Mouse (Mus musculus): ENCODE measurements at regions not wholly inside any gene's neighbourhood (a gene's known extent, or its start where the extent isn't known, plus 50 kb on each side); places are given as distances from the start of the nearest gene placed in this dataset.

DNA sequence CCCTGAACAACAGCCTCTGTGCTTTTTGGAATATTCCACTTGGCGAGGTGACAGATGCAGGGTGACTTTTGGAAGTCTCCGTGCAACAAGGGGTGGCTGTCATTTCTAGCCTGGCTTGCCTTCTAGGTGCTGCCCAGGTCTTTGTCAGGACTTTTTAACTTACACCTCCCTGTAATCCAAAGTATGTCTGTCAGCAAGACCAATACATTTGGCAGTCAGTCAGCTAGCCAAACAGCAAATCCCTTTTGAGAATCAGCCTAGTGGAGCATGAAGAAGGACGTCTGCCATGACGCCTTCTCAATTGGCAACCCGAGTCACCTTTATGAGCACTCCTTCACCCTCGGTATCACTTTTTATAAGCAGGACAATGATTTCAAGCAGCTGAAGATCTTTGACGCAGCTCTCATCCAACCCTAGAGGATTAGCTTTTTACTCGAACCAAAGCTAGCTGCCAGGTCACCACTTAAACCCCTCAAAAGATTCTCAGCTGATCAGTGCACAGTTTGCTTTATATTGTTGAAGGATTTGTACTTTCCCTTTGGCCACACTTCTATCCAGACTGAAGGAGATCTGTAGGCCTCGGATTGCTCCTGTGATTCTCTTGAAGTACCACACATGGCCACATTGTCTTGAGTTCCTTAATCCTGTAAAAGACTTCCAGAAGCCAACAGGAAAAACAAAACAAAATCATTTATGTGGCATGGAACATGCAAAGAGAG is 883.1 kb downstream of the Fam19a2 start:
- Histone ChIP-seq H3K9me3 (ENCODE audit: control insufficient read depth, low read length) (no peaks in the 10 kb centered on the region), H3K27me3 (ENCODE audit: control insufficient read depth, insufficient read depth, low read depth, low read length) (no peaks in the 10 kb centered on the region), H3K4me2 (ENCODE audit: low read depth, low read length) (no peak overlapping the region), H3K4me3 (ENCODE audit: low read length) (no peak overlapping the region), H3K27ac (ENCODE audit: low read length) (no peak overlapping the region), H3K36me3 (ENCODE audit: control insufficient read depth, insufficient read depth, low read length) (no peaks in the 10 kb centered on the region), H3K4me1 (replicated peaks; ENCODE audit: control insufficient read depth, insufficient read depth, low read length) (peaks cover 5% of the 10 kb centered on the region; the same call in 1 of the 2 replicates), H3K9ac (ENCODE audit: low read length) (no peak overlapping the region)
- 43% methylated on average over 9 of the region's 9 CpGs for WGBS
- ATAC-seq (ENCODE audit: low read depth): no peak

DNA sequence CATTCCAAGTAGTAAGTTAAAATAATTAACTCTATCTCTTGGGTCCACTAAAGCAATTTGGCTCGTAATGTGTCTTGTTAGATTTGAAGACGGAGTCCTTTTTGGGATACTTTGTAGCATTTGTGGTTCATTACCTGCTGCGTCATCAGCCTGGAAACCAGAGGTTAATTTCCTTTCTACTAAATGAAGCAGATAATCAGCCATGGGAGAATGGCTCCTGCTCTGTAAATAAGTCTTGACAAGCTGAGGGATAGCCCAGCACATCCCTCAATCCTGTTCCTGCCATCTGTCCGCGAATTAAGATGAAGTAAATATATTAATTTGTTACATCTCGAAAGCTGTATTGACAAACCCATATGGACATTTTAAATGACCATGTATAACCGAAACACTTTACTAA is 899.6 kb downstream of the Fam19a2 start:
- no peak overlapping the region for H3K9ac ChIP-seq (ENCODE audit: low read length)
- ATAC-seq (ENCODE audit: low read depth): no peak
- H3K9me3 ChIP-seq (ENCODE audit: control insufficient read depth, low read length): no peaks in the 10 kb centered on the region
- 91% methylated on average over 7 of the region's 7 CpGs for WGBS
- no peaks in the 10 kb centered on the region for H3K27me3 ChIP-seq (ENCODE audit: control insufficient read depth, insufficient read depth, low read depth, low read length)
- H3K4me2 ChIP-seq (ENCODE audit: low read depth, low read length): no peak overlapping the region
- H3K4me1 ChIP-seq (replicated peaks; ENCODE audit: control insufficient read depth, insufficient read depth, low read length): no peaks in the 10 kb centered on the region
- no peak overlapping the region for H3K27ac ChIP-seq (ENCODE audit: low read length)
- H3K4me3 ChIP-seq (ENCODE audit: low read length): no peak overlapping the region
- no peaks in the 10 kb centered on the region for H3K36me3 ChIP-seq (ENCODE audit: control insufficient read depth, insufficient read depth, low read length)

DNA sequence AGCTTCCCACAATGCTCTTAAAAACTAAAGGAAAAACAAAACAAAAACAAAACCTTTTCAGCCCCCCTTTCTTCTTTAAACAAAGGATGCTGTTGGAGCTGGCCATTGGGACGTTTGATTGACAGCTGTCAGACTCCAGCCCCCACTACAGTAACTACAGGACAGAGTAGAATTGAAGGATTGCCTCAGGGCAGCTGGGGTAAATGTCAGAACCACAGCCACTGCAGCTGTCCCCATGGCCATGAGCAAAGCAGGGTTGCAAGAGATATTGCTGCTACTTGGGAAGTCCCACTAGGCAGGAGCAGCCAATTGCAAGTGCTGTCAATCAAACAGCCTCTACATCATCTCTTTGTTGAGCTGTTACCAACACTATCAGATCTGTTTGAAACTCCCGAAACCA is 911.8 kb downstream of the Fam19a2 start:
- Histone ChIP-seq H3K27ac (ENCODE audit: low read length) (no peak overlapping the region), H3K9me3 (ENCODE audit: control insufficient read depth, low read length) (no peaks in the 10 kb centered on the region), H3K9ac (ENCODE audit: low read length) (no peak overlapping the region), H3K4me2 (ENCODE audit: low read depth, low read length) (no peak overlapping the region), H3K36me3 (ENCODE audit: control insufficient read depth, insufficient read depth, low read length) (no peaks in the 10 kb centered on the region), H3K4me3 (ENCODE audit: low read length) (no peak overlapping the region), H3K4me1 (replicated peaks; ENCODE audit: control insufficient read depth, insufficient read depth, low read length) (no peaks in the 10 kb centered on the region), H3K27me3 (ENCODE audit: control insufficient read depth, insufficient read depth, low read depth, low read length) (no peaks in the 10 kb centered on the region)
- ATAC-seq (ENCODE audit: low read depth): no peak
- 78% methylated on average over 2 of the region's 2 CpGs for WGBS

DNA sequence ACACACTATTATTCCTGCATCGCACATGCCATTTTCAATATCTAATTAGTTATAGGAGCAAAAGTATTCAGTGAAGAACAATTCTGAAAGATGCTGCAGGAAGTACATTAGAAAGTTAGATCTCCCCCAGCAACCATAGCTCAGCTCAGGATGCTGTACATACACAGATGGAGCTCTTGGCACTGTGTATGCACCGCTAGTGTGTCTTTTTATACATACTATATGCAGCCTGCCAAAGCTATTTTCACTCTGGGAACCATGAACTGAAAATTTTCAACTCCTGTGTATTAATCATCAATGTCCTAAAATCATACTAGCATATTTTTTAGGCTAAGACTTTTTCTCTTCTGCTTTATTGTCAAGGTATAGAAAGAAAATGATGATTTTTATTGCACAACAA is 944.5 kb downstream of the Fam19a2 start:
- Histone ChIP-seq H3K27me3 (ENCODE audit: control insufficient read depth, insufficient read depth, low read depth, low read length) (no peaks in the 10 kb centered on the region), H3K9me3 (ENCODE audit: control insufficient read depth, low read length) (no peaks in the 10 kb centered on the region), H3K4me3 (ENCODE audit: low read length) (no peak overlapping the region), H3K4me2 (ENCODE audit: low read depth, low read length) (no peak overlapping the region), H3K27ac (ENCODE audit: low read length) (no peak overlapping the region), H3K4me1 (replicated peaks; ENCODE audit: control insufficient read depth, insufficient read depth, low read length) (no peaks in the 10 kb centered on the region), H3K9ac (ENCODE audit: low read length) (no peak overlapping the region), H3K36me3 (ENCODE audit: control insufficient read depth, insufficient read depth, low read length) (no peaks in the 10 kb centered on the region)
- 87% methylated on average over 2 of the region's 2 CpGs for WGBS
- ATAC-seq (ENCODE audit: low read depth): no peak

DNA sequence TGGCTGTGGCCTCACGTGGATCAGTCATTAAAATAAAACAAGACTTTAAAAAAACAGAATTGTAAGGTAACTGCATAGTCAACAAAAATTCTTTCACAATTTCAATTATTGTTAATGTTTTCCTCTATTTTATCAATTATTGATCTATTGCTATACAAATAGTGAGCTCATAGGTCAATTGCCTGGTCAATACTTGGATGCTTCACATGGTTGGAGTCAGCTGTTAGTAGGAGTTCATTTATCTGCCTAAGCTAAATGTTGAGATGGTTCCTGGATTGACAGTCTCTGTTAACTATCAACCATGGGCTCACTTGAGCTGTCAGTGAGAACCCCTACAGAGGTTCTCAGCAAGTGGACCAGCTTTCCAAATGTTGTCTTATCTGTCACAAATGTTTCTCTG is 955.7 kb downstream of the Fam19a2 start:
- Histone ChIP-seq H3K9ac (ENCODE audit: low read length) (no peak overlapping the region), H3K4me1 (replicated peaks; ENCODE audit: control insufficient read depth, insufficient read depth, low read length) (no peaks in the 10 kb centered on the region), H3K27ac (ENCODE audit: low read length) (no peak overlapping the region), H3K4me2 (ENCODE audit: low read depth, low read length) (no peak overlapping the region), H3K4me3 (ENCODE audit: low read length) (no peak overlapping the region), H3K36me3 (ENCODE audit: control insufficient read depth, insufficient read depth, low read length) (no peaks in the 10 kb centered on the region), H3K9me3 (ENCODE audit: control insufficient read depth, low read length) (no peaks in the 10 kb centered on the region), H3K27me3 (ENCODE audit: control insufficient read depth, insufficient read depth, low read depth, low read length) (no peaks in the 10 kb centered on the region)
- no peak for ATAC-seq (ENCODE audit: low read depth)
- 69% methylated on average over 1 of the region's 1 CpGs for WGBS

DNA sequence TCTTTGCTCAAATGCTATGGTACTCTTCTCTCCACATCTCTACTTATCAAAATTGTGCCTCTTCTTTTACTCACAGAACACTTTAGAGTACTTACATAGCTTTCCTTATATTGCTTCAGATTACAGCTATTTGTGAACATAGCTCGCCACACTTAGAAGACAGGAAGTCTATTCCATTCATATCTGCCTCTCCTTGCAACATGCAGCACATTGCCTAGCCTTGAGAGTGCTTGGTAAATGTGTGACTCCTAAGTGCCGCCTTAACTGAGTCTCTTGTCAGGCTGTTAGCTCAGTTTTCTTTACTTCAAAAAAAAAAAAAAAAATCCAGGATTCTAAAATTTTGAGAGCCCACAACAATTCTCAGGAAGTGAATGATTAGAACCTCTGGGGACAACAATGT is 958.3 kb downstream of the Fam19a2 start:
- no peaks in the 10 kb centered on the region for H3K27me3 ChIP-seq (ENCODE audit: control insufficient read depth, insufficient read depth, low read depth, low read length)
- WGBS: 33% methylated on average over 2 of the region's 2 CpGs
- no peaks in the 10 kb centered on the region for H3K9me3 ChIP-seq (ENCODE audit: control insufficient read depth, low read length)
- no peak overlapping the region for H3K4me2 ChIP-seq (ENCODE audit: low read depth, low read length)
- ATAC-seq (ENCODE audit: low read depth): peak; percentile 76
- H3K27ac ChIP-seq (ENCODE audit: low read length): peak overlapping the region; percentile 4; the same call in 1 of the 2 replicates
- H3K36me3 ChIP-seq (ENCODE audit: control insufficient read depth, insufficient read depth, low read length): no peaks in the 10 kb centered on the region
- H3K9ac ChIP-seq (ENCODE audit: low read length): no peak overlapping the region
- H3K4me1 ChIP-seq (replicated peaks; ENCODE audit: control insufficient read depth, insufficient read depth, low read length): no peaks in the 10 kb centered on the region
- no peak overlapping the region for H3K4me3 ChIP-seq (ENCODE audit: low read length)

GRCm38 (mm10) chr10:124227061-124227460 is 963.3 kb downstream of the Fam19a2 start:
- Histone ChIP-seq H3K9me3 (ENCODE audit: control insufficient read depth, low read length) (no peaks in the 10 kb centered on the region), H3K4me2 (ENCODE audit: low read depth, low read length) (no peak overlapping the region), H3K4me3 (ENCODE audit: low read length) (no peak overlapping the region), H3K27me3 (ENCODE audit: control insufficient read depth, insufficient read depth, low read depth, low read length) (no peaks in the 10 kb centered on the region), H3K36me3 (ENCODE audit: control insufficient read depth, insufficient read depth, low read length) (no peaks in the 10 kb centered on the region), H3K9ac (ENCODE audit: low read length) (no peak overlapping the region), H3K4me1 (replicated peaks; ENCODE audit: control insufficient read depth, insufficient read depth, low read length) (no peaks in the 10 kb centered on the region), H3K27ac (ENCODE audit: low read length) (no peak overlapping the region)
- WGBS: 93% methylated on average over 1 of the region's 1 CpGs
- no peak for ATAC-seq (ENCODE audit: low read depth)

DNA sequence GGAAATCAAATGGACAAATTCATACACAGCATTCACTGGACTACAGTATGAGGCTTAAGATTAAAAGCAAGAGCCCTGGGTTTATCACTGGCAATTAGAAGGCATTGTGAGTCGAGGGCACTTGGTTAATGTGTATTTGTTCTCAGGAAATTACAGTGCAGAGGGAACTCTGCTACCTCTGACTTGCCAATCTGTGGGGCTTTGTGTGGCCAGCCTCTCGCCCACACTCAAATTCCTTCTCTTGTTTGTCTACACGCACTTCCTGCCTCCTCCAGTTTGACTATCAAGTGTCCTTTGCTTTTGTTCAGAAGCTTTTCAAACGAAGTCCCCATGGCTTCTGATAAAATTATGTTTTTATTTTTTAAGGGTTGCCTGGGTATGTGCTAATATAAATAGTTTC is 985.6 kb downstream of the Fam19a2 start:
- 16% methylated on average over 4 of the region's 4 CpGs for WGBS
- Histone ChIP-seq H3K4me2 (ENCODE audit: low read depth, low read length) (no peak overlapping the region), H3K4me3 (ENCODE audit: low read length) (no peak overlapping the region), H3K4me1 (replicated peaks; ENCODE audit: control insufficient read depth, insufficient read depth, low read length) (0 out of 2 replicates have a peak, but pooled peaks cover 2% of the 10 kb centered on the region), H3K27me3 (ENCODE audit: control insufficient read depth, insufficient read depth, low read depth, low read length) (no peaks in the 10 kb centered on the region), H3K27ac (ENCODE audit: low read length) (no peak overlapping the region; the same call in 1 of the 2 replicates), H3K9me3 (ENCODE audit: control insufficient read depth, low read length) (no peaks in the 10 kb centered on the region), H3K9ac (ENCODE audit: low read length) (no peak overlapping the region), H3K36me3 (ENCODE audit: control insufficient read depth, insufficient read depth, low read length) (no peaks in the 10 kb centered on the region)
- peak; percentile 93 for ATAC-seq (ENCODE audit: low read depth)

- ATAC-seq (ENCODE audit: low read depth): no peak
- Histone ChIP-seq H3K9ac (ENCODE audit: low read length) (no peak overlapping the region), H3K9me3 (ENCODE audit: control insufficient read depth, low read length) (no peaks in the 10 kb centered on the region), H3K27me3 (ENCODE audit: control insufficient read depth, insufficient read depth, low read depth, low read length) (no peaks in the 10 kb centered on the region), H3K27ac (ENCODE audit: low read length) (peak overlapping the region; percentile 69; the same call in 1 of the 2 replicates), H3K4me3 (ENCODE audit: low read length) (no peak overlapping the region), H3K4me2 (ENCODE audit: low read depth, low read length) (no peak overlapping the region), H3K36me3 (ENCODE audit: control insufficient read depth, insufficient read depth, low read length) (no peaks in the 10 kb centered on the region), H3K4me1 (replicated peaks; ENCODE audit: control insufficient read depth, insufficient read depth, low read length) (0 out of 2 replicates have a peak, but pooled peaks cover 2% of the 10 kb centered on the region)
- 38% methylated on average over 4 of the region's 4 CpGs for WGBS
Observed at GRCm38 (mm10) chr10:124250004-124250403, 986.2 kb downstream of the Fam19a2 start.
